Mouse (Mus musculus) lung, postnatal 14 days (tissue): Measurements from ENCODE around the gene Sat2.
A peak's percentile ranks its signal among the peaks of the same experiment; 100 is the strongest.
"Not testable (repeated sequence)": the region's sequence is repeated elsewhere in the genome, so short reads cannot be mapped to it uniquely, and the experiment has no call there.

Experiments
- DNase-seq: peaks from one replicate; pipeline ENCODE4 v3.0.0; 2021

Sat2 gene

DNA sequence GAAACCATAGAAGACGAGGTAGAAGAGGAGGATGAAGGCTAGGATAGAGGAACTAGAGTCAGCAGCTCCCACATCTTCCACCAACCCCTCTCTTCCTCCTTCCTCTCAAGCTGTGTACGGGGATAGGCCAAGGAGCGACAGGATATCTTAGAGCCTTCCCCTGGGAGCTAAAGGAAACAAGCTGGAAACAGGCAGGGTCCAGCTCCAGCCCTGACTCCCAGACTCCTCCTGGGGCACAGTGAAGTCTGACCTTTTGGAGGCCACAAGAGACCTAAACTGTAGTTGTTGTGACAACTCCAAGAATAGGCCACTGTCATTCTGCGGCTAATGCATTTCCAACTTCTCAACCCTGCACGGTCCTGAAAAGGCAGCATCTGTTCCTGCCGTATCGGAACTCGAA lies 18.3 kb upstream of the Sat2 start:
- DNase-seq: no peak

DNA sequence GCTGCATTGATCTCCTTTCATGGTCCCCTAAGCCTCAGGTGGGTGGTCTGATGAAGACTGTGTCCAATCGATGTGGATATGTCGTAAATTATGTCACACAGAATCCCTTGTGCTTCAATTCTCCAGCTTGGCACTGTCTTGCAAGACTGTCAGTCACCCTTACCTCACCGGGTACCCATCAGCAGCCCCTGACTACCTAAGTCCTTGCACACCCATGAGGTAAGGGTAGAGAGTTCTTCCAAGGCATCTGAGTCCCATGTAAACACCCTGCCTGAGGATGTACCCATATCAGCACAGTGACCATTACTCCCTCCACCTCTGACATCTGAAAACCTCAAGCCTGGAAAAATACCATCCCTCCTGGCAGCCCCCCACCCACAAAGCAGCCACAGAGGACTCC lies 17.5 kb upstream of the Sat2 start:
- no peak for DNase-seq

DNA sequence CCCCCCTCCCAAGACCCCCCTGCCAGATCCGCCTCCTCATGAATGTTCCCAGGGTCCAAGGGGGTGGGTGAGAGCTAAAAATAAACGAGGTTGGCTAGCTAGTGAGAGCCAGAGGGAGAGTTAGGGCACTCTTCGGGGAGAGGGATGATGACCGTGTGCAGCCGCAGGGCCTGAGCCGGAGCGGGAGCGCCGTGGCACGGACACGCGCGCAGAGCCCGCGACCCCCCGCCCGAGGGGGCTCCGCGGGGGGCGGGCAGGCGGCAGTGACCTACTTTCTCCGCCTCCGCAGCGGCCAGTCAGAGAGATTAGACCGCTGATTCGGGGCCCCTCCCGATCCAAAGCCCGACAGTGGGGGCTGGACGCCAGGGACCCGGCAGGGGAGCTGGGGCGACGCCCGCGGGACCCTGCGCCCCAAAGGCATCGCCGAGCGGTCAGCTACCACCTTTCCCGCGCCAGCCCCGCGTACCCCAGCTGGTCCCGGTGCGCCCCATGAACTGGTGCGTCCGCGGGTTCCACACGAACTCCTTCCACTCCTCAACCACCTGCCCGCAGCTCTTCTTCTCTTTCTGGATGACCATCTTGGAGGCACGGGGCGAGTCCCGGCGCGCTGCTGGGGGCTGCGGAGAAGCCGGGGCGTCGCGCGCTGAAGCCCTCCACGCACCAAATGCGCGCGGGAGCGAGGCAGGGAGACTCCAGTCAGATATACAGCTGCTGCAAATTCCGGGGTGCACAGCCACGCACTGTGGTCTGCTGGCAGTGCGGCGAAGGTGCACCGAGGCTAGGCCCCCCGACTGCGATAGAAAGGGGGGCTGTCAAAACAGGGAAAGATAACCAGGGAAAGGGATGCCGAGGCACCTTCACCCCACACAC lies 16.8 kb upstream of the Sat2 start:
- DNase-seq: no peak

DNA sequence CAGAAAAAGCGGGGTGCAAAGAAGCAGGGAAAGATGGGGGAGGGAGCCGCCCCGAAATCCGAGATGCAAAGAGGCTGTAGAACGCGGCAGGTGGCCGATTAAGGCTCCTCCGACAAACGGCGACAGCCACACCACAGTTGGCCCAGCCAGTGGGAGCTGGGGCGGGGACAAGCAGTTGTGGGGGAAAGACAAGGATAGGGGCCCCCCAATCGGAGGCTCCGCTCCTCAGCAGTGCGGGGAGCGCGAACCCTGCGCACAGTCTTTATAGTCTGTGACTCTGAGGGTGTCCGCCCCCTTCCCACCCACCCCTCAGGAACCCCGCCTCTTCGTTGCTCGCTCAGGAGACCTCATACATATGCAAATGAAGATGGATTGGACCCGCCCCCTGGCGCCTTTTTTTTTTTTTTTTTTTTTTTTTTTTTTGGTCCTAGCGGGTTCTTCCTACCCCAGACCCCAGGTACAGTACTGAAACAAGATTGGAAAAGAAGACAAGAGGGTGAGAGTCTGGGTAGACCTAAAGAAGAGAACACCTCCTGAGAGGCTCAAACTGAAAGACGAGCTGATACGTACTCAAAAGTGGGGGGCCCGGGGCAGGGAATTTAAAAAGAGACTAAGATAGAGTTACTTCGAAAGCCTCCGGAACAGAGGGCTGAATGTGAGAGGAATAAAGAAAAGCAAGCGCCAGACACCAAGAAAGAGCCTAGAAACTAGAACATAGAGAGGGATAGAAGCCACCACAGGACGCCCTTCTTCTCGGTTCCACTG lies 15.9 kb upstream of the Sat2 start, which contains the start of gene Atp1b2:
Gene Atp1b2, minus strand, starts transcription at position 217 of the 765 bp plus-strand sequence.
- peak; percentile 64 for DNase-seq

DNA sequence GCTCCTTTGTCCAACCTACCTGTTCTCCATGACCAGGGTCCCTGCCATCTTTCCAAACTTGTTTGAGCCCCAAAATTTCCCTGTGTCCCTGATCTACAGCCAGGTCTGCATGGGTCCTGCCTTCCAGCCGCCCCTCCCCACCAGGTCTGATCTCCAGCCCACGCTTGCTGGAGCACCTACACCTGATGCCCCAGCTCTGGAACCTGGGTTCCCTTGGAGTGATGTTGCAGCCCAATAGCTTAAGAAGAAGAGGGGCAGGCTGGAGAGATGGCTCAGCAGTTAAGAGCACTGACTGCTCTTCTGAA lies 15.4 kb upstream of the Sat2 start:
- DNase-seq: no peak

DNA sequence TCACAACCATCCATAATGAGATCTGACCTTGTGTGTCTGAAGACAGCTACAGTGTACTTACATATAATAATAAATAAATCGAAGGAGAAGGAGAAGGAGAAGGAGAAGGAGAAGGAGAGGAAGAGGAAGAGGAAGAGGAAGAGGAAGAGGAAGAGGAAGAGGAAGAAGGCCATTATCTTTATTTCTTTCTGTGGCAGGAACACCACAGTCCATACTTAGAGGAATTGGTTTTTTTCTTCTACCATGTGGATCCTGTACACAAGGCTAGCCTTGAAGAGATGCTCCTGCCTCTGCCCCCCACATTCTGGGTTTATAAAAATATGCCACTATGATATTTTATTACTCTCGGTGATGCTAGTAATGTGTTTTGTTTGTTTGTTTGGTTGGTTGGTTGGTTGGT lies 15.0 kb upstream of the Sat2 start:
- no peak for DNase-seq

DNA sequence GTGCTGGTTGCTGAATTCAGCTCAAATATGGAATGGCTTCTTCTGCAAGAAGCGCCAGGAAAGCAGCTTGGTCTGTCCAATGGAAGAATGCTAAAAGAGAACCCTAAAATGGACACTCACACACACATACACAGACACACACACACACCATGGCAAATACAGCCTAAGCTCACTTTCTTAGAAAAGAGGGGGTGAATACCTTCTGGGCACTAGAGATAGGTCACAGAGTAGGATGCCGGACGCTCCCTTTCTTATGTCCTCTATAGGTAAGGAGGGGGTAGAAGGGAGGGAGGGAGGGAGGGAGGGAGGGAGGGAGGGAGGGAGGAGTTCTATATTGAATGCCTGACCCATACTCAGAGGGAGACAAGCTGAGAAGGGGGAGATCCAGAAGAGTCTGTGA lies 13.3 kb upstream of the Sat2 start:
- no peak for DNase-seq

DNA sequence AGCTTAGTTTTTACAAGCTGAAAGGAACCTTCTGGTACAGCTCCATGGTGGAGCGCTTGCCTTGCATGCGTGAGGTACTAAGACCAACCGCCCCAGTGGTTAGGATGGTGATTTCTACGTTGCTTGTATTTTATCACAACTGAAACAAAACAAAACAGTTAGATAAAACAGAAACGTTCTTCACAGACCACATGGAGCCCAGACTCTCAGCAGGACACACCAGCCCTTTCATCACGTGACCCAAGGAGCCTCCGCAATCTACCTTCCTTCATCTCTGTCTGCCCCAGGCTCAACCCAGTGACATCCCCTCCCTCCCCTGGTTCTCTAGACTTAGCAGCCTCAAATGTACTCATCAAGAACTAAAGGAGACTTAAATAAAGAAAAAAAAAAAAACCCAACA lies 12.4 kb upstream of the Sat2 start:
- DNase-seq: no peak

DNA sequence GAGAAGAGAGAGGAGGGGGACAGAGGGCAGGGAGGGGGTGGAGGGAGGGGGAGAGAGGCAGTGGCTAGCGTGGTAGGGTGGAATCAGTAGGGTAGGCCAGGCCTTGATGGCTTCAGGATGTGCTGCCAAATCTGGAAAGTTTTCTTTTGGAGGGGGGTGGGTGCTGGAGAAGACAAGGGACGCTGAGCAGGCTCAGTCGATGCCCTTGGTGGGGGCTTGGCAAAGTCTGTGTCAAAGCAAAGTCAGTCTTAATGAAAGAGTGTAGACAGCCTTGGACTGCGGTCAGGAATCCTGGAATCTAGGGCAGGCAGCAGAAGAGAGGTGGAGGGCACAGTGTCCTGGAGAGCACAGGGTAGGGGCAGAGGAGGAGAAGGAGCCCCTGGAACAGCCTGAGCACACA lies 10.9 kb upstream of the Sat2 start:
- DNase-seq: no peak

DNA sequence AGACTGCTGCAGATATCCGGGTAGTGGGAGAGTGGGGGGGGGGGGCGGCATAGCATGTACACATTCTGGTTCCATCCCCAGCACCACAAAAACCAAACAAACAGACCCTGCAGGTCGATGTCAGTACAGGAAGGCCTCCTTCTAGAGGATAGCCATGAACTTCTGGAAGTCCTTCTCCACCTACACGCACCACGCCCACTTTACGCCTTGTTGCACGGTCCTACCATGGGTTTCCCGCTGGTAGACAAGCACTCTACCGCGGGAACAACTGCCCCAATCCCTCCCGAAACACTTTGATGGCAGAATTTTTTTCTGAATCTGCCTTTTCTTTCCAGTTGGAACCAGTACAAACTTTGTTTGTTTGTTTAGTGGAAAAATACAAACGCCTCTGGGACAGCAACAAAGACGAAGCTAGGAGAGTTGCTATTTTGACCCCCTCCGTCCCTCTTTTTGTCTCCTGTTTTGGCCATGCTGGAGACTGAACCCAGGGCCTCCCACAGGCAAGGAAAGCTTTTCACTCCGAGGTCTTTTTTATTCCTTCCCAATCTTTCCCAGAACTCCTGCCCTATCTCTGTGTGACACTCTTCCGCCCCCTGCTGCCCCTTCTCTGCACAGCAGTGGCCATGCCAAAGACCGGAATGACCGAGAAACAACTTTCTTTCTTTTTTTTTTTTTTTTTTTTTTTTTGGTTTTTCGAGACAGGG lies 8.1 kb upstream of the Sat2 start:
- peak; percentile 90 for DNase-seq

DNA sequence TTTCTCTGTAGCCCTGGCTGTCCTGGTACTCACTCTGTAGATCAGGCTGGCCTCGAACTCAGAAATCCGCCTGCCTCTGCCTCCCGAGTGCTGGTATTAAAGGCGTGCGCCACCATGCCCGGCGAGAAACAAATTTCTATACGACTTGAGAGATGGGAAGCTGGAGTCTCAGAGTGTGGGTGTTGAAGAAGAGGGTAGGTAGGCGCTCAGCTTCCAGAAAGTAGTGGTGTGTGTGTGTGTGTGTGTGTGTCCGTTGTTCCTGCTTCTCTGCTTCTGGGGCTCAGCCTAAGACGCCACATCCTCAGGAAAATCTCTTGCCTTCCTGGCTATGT lies 7.6 kb upstream of the Sat2 start:
- DNase-seq: not testable (repeated sequence)

DNA sequence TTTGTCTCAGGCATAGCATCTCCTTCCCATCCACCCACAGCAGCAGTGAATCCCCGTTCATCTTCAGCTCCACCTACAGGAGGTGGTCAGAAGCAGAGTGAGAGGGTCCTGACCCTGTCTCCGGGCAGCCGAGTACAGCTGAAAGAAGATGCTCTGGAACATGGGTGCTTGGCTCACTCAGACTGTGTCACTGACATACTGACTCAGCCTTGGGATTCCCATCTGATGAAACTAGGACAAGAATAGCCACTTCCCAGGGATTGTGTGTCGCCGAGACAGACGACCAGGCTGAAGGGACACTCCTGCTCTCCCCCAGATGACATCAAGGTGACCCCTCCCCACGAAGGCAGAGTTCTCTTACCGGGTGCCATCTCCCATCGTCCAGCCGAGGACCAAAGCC lies 5.0 kb upstream of the Sat2 start:
- no peak for DNase-seq

DNA sequence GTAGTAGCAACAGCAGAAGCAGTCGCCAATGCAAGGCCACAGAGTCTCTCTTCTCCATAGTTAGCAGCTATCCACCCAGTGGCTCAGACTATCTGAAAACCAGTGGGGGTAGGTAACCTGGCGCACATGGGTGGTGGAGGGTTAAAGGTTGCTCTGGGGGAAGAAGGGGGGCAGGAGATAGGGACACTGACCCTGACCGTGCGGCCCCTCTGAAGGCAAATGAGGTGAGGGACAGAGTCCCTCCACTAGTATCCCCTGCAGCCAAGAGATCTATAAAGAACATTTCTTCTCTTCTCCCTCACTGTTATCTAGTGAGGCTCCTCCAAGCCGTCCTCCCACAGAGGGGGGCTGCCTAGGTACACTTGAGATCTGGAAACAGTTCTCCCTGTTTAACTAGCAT lies 4.0 kb upstream of the Sat2 start, which contains the start of gene Shbg:
Gene Shbg, minus strand, starts transcription at position 101 of the 400 bp plus-strand sequence.
- DNase-seq: no peak

DNA sequence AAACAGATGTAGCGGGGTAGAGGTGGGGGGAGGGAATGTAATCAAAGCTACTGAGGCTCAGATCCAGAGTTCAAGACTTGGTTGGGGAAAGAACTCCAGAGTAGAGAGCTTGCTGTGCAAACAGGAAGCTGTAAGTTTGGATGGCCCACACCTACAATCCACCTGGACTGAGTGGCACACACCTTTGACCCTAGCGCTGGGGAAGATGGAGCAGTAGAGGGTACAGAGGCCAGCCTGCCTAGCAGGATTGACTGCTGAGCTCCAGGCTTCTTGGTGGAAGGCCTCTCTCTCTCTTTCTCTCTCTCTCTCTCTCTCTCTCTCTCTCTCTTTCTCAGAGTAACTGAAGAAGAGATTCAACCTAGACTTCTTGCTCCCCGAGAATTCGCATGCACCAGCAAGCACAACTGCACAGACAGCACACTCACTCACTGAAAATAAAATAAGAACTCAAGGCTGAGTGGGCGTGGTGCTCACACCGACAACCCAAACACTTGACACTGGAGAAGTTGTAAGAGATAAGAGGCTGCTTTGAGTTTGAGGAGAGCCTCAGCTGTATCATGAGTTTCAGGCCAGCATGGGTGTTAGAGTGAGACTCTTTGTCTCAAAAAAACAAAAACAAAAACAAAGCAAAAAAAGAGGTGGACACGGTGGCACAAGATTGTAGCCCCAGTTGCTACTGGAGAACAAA lies 1.3 kb upstream of the Sat2 start:
- DNase-seq: no peak

DNA sequence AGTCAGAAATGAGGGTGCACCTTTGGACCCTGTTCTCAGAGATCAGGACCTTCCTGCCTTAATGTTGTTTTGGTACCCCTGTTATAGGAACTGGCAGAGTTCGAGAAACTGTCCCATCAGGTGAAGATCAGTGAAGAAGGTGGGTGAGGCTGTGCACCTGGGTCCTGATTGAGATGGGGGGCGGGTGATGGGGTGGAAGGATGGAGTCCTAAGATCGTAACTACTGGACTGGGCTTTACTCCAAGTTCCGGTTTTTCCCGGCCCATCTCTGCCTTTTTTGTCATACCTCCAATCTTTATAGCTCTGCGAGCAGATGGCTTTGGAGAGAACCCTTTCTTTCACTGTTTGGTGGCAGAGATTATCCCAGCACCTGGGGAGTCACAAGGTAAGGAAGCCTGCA lies 582 bp downstream of the Sat2 start:
- no peak for DNase-seq

DNA sequence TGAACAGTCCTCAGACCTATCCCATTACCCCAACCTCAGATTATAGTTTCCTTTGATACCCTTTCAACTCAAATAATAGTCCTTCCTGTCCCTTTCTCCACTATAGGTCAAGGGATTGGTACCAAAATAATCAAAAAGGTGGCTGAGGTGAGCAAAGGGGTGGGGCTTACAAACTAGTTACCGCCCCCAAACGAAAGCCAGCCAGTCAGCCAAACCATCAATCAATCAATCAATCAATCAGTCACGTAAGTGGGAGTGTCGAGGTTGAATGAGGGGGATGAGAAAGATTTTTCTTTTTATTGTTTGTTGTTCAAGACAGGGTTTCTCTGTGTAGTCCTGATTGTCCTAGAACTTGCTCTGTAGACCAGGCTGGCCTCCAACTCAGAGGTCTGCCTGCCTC lies 1.2 kb downstream of the Sat2 start:
- DNase-seq: no peak

DNA sequence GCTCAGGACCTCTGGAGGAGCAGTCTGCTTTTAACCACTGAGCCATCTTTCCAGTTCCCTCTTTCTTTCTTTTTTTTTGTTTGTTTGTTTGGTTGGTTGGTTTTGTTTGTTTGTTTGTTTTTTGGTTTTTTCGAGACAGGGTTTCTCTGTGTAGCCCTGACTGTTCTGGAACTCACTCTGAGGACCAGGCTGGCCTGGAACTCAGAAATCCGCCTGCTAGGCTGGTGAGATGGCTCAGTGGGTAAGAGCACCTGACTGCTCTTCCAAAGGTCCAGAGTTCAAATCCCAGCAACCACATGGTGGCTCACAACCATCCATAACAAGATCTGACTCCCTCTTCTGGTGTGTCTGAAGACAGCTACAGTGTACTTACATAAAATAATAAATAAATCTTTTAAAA lies 2.5 kb downstream of the Sat2 start:
- not testable (repeated sequence) for DNase-seq

DNA sequence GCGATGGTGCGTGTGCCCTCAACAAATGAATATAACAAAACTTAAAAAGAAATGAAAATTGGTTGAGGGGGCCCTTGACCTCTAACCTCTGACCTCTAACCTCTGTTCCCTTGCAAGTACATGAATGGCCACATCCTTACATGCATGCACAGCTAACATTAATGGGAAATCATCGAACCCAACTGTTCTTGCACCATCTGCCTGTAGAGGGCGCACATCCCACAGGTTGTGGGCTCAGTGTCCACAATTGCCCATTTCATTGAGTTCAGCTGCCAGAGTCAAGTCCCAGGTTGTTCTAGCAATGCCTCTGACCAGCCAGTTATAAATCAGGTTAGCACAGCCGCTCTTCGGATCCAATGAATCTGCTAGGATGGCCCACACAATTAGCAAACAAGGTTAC lies 6.5 kb downstream of the Sat2 start:
- peak; percentile 86 for DNase-seq

DNA sequence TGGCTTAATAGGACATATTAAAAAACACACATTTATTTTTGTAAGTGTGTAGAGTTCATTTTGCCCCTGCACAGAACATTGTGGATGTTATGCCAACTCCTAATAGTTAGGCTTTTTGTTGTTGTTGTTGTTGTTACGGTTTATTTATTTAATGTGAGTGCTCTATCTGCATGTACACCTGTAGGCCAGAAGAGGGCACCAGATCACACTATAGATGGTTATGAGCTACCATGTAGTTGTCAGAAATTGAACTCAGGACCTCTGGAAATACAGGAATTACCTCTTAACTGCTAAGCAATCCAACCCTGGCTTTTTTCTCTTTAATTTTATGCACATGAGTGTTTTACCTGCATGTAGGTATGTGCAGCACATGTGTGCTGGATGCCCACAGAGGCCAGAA lies 8.0 kb downstream of the Sat2 start:
- peak; percentile 14 for DNase-seq

DNA sequence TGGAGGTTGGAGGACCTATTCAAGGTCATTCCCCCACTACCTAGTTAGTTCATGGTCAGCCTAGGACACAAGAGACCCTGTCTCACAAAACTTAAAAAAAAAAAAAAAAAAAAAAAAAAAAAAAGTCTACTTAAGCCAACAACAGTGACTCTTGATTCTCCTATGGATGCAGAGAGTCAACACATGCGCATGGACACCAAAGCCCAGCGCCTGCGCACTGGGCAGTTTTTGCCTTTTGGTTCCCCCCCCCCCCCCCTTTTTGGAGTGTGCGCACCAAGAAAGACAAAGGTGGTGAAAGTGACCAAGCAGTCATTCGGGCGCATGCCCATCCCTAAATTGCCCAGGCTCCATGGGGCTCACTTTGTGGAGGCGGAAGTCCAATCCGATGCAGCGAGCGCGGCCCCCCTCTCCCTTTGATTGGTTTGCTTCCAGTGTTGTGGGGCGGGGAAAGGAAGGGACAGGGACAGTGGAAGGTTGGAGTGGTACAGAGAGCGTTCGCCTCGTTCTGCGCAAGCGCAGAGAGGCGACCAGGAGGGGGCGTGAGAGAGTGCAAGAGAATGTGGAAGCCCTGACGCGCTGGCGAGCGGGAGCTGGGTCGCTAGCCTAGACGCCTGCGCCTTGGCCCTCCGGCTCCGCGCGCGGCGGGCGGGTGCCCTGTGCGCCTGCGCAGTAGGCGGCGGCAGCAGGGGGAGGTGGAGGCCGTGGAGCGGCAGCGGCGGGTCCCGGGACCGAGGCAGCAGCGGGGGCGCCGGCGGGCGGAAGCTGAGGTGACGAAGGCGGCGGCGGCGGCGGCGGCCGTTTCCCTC lies 10.7 kb downstream of the Sat2 start, which contains the start of gene Fxr2:
Gene Fxr2, plus strand, starts transcription at position 707 of the 806 bp plus-strand sequence.
- DNase-seq: peak; percentile 100

DNA sequence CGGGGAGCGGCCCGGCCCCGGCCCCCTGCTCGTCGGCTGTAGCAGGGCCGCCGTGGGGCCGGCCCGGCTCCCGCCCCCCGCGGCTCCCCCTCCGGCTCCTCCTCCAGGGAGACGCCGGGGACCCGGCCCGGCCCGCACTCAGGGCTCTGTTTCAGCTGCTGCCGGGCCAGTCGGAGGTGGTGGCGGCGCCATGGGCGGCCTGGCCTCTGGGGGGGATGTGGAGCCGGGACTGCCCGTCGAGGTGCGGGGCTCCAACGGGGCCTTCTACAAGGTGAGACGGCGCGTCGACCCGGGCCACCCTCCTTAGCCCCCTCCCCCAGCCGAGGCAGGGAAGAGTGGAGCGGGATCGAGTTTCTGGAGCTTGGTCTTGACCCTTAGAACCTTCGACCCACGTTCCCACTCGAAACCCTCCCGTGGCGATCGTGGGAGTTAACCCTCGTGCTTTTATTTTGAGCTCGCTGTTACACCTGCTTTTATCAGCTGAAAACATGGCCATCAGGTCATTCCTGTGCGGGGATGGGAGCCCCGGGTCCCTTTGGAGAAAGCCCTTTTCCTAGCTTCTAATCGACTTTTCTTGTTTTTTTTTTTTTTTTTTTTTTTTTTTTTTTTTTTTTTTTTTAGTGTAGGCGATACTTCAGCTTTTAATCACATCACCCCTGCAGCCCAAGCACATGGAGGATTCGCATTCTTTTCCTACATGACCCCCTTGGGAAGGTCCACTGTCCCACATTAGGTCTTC lies 11.5 kb downstream of the Sat2 start:
- DNase-seq: peak; percentile 70

DNA sequence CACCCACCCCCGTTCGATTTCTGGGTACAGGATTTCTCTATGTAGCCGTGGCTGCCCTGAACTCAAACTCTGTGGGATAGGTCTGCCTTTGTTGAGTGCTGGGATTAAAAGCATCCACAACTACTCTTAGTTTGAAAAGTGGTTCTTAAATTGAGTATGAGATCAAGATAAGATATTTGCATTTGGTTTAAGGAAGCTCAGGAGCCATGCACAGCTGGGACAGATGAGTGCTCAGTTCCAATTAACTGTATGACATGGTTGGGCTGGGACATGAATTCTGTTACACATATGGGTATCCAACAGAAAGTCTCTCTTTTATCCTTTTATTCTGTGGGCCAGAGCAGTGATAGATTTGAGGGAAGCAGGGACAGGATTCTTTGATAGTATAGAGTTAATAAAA lies 13.6 kb downstream of the Sat2 start:
- no peak for DNase-seq
